Mouse (Mus musculus) lung, postnatal 0 days (tissue): Measurements from ENCODE around the gene Ermn.

Experiments used
- CTCF ChIP-seq: IDR thresholded peaks from 2 replicates; pipeline ENCODE4 v1.5.1; 2016; ENCODE audit warnings: antibody characterized with exemption, mild to moderate bottlenecking
- EP300 ChIP-seq: IDR thresholded peaks from 2 replicates; pipeline ENCODE4 v1.6.1; 2016; ENCODE audit warnings: antibody characterized with exemption, mild to moderate bottlenecking, control low read depth

GRCm38 (mm10) chr2:58052821-58053581, at the start of gene Ermn:
- TF ChIP-seq CTCF (no peak), EP300 (no peak)
